Mouse (Mus musculus) hindbrain, embryonic 16.5 days (tissue): Measurements from ENCODE around the gene Dab2ip. TPM values are rescaled to one million over a fixed set of nuclear protein-coding genes. Genes with fewer than 3 reads are reported as not detected.

Experiments
- ATAC-seq: fragments of 200-750 bp; cut with Nextera tagmentation; 2 replicates; pipeline ENCODE4 v1.8.0; 2017; ENCODE audit warnings: moderate TSS enrichment, moderate library complexity
- H3K27ac ChIP-seq: fragments of 300-500 bp; sonication (generic); 2 replicates; pipeline ENCODE4 v1.5.1; 2014; ENCODE audit warnings: low read depth, mild to moderate bottlenecking, control low read depth, low read length, moderate library complexity
- H3K27me3 ChIP-seq: fragments of 300-500 bp; sonication (generic); replicated peaks from 2 replicates; pipeline ENCODE4 v1.6.1; 2014; ENCODE audit warnings: low read length; ENCODE audit not compliant: control insufficient read depth, insufficient read depth
- H3K36me3 ChIP-seq: fragments of 300-500 bp; sonication (generic); 2 replicates; pipeline ENCODE4 v1.6.1; 2014; ENCODE audit warnings: mild to moderate bottlenecking, low read length, moderate library complexity, mixed read lengths; ENCODE audit not compliant: control insufficient read depth, insufficient read depth
- H3K4me1 ChIP-seq: fragments of 300-500 bp; sonication (generic); 2 replicates; pipeline ENCODE4 v1.6.1; 2014; ENCODE audit warnings: low read depth, low read length; ENCODE audit not compliant: control insufficient read depth, insufficient read depth
- H3K4me2 ChIP-seq: fragments of 300-500 bp; sonication (generic); 2 replicates; pipeline ENCODE4 v1.6.1; 2014; ENCODE audit warnings: mild to moderate bottlenecking, low read length, control low read depth, moderate library complexity
- H3K4me3 ChIP-seq: fragments of 300-500 bp; sonication (generic); 2 replicates; pipeline ENCODE4 v1.5.1; 2014; ENCODE audit warnings: mild to moderate bottlenecking, low read length, control low read depth, moderate library complexity
- H3K9ac ChIP-seq: fragments of 300-500 bp; sonication (generic); 2 replicates; pipeline ENCODE4 v1.6.1; 2014; ENCODE audit warnings: low read depth, mild to moderate bottlenecking, control low read depth, low read length, moderate library complexity
- H3K9me3 ChIP-seq: fragments of 300-500 bp; sonication (generic); 2 replicates; pipeline ENCODE4 v1.6.1; 2014; ENCODE audit warnings: mild to moderate bottlenecking, low read length, moderate library complexity; ENCODE audit not compliant: control insufficient read depth
- WGBS: fragments of 180-500 bp; shearing (Covaris S2); extraction: QIAGEN DNeasy Blood & Tissue Kit; methylation state at CpG from one replicate; pipeline ENCODE4 v1.1.7; 2014; 5-methylcytosine and 5-hydroxymethylcytosine counted together
- polyA plus RNA-seq: library from polyadenylated mRNA; unstranded; fragments of >200 nt; fragmentation: Nextera tagmentation; extraction: Ambion mirVana; gene quantifications from 2 replicates; pipeline ENCODE4 v1.2.1, GENCODE M21; 2015

The Dab2ip gene
- polyA plus RNA-seq: 27.6 and 33.9 TPM in 2 replicates

DNA sequence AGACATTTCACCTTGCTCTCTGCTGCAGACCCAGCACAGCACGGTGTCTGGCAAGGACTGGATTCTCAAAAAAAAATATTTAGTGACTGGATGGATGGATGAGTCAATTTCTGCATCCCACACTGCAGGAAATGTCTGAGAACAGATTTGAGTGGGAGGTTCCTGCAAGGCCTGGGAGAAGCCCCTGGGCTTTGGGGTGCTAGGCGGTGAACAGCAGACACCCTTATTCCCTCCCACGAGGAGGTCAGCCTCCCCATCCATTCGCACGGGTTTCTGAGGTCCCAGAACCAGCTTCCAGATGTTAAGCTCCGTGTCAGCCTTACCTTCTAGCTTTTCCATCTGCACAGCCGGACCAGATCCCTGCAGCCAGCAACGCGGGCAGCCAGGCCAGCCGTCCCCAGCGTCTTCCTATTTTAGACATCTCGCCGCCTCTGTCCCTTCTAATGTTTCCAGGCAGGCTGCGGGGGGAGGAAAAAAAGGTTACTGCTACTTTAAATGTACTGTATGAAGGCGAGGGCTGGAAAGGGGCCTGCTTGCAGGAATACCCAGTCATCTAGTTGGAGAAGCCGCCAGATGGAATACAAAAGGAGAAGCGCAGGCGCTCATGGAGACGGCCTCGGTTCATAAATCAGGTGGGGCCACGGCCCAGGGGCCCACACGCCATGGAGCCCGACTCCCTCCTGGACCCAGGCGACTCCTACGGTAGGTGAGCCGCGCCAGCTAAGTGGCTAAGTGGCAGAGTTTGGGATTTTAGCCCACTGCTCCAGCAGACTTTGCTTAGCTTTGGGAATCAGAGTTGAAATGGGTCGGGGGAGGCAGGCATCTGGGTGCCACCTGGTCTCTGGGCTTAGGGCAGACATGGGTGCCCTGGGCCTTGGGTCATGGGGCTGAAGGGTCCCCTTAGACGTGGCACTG is at the start of gene Dab2ip:
Gene Dab2ip, plus strand, starts transcription at position 356 of the 915 bp plus-strand sequence.
- peak within 1 kb of the TSS; percentile 28; the same call in 1 of the 2 replicates for H3K9ac ChIP-seq
- no peaks in the 10 kb centered on the region for H3K36me3 ChIP-seq
- H3K4me2 ChIP-seq: peak within 1 kb of the TSS; percentile 32
- H3K27ac ChIP-seq: peak within 1 kb of the TSS; percentile 50; the same call in 1 of the 2 replicates
- WGBS: 41% methylated on average over 29 of the region's 29 CpGs
- peak; percentile 20; the same call in 1 of the 2 replicates for ATAC-seq
- no peaks in the 10 kb centered on the region for H3K9me3 ChIP-seq
- H3K27me3 ChIP-seq: 0 out of 2 replicates have a peak, but pooled peaks cover 2% of the 10 kb centered on the region
- peaks cover 20% of the 10 kb centered on the region for H3K4me1 ChIP-seq
- H3K4me3 ChIP-seq: no peak within 1 kb of the TSS

DNA sequence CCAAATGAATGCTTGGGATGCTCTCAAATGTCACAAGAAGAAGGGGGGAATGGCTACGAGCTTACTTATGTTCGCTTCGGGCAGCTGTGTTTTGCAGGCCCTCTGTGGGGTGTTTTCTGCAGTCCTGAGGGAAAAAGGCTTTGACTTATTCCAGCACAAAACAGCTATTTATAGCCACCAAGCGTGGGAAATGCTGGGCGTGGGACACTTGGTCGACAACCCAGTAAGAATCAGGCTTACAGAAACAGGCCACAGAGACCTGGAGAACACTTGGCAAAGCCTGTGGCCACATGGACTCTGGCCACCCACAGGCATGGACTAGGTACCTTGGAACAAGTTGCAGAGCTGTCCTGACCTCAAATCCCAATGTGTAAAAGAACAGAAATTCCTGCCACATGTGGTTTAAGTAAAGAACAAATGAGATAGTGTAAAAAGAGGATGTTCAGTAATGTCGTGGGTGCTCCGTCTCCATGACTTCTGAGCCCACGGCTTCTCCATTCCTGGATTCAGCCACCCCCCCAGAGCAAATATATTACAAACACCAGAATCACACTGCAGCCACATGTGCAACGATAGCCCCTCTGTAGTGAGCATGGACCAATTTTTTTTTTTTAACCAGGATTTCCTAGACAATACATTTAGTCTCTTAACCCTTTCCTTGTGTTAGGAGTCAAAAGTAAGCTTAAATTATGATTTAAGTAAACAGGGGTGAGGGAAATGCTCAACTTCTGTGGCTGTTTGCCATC is 49.3 kb upstream of the Dab2ip start:
- 38% methylated on average over 10 of the region's 10 CpGs for WGBS
- peaks cover 9% of the 10 kb centered on the region for H3K4me1 ChIP-seq
- H3K27me3 ChIP-seq: no peaks in the 10 kb centered on the region
- H3K9me3 ChIP-seq: no peaks in the 10 kb centered on the region
- H3K4me3 ChIP-seq: no peak overlapping the region
- peak overlapping the region; percentile 46 for H3K27ac ChIP-seq
- H3K36me3 ChIP-seq: no peaks in the 10 kb centered on the region
- H3K4me2 ChIP-seq: no peak overlapping the region
- peak; percentile 57 for ATAC-seq
- H3K9ac ChIP-seq: no peak overlapping the region

DNA sequence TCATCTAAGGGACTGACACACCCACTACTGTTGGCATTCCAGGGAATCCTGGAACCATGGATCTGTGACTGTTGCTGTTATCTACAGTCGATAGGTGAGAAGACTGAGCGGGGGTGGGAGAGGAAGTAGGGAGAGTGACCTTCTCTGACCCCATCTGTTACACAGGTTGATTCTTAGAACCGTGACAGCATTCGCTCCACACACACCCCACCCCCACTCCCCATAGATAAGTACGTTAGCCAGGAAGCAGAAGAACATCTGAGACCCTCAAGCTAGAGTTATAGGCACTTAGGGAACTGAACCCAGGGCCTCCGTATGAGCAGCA is 48.8 kb upstream of the Dab2ip start:
- Histone ChIP-seq H3K9me3 (no peaks in the 10 kb centered on the region), H3K4me3 (no peak overlapping the region), H3K4me1 (peaks cover 10% of the 10 kb centered on the region), H3K27ac (peak overlapping the region; percentile 21; the same call in 1 of the 2 replicates), H3K9ac (no peak overlapping the region), H3K27me3 (no peaks in the 10 kb centered on the region), H3K36me3 (no peaks in the 10 kb centered on the region), H3K4me2 (no peak overlapping the region)
- WGBS: 61% methylated on average over 6 of the region's 6 CpGs
- ATAC-seq: no peak

DNA sequence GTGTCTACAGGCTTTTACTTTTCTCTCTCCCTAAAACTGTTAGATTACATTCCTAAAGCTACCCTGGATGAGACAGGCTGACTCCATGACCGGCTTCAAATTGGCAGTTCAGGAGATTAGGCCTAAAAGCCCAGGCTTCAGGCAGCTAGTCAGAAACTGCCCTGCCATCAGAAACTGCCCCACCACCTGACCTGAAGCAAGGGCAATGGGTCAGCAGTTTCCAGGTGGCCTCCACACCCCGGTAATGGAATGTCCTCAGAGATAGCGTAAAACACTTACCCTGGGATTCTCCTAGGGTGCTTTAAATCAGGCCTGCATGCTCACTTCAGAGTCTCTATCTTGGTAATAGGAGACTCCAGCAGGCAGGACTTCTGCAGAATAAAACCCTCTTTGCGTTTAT is 48.2 kb upstream of the Dab2ip start:
- no peak for ATAC-seq
- WGBS: 72% methylated on average over 4 of the region's 4 CpGs
- Histone ChIP-seq H3K9me3 (no peaks in the 10 kb centered on the region), H3K27me3 (no peaks in the 10 kb centered on the region), H3K36me3 (no peaks in the 10 kb centered on the region), H3K4me2 (no peak overlapping the region), H3K9ac (no peak overlapping the region), H3K27ac (no peak overlapping the region), H3K4me3 (no peak overlapping the region), H3K4me1 (peaks cover 10% of the 10 kb centered on the region)

DNA sequence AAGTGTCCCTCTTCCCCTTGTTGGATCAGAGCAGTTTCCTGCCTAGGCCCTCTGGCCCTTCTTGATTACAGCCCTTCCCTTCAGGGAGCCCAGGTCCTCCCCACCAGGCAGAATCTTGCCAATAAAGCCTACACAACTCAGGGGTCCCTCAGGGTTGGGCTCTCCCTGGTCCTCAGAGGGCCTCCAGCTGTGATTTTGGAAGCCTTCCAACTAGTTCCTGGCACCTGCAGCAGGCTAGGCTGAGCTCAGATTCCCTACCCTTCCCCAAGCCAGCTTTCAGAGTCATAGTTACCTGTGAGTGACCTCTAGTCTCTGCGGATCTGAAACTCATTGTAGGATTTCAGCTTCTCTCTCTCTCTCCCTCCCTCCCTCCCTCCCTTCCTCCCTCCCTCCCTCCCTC is 47.1 kb upstream of the Dab2ip start:
- ATAC-seq: no peak
- no peaks in the 10 kb centered on the region for H3K27me3 ChIP-seq
- H3K36me3 ChIP-seq: no peaks in the 10 kb centered on the region
- no peak overlapping the region for H3K4me3 ChIP-seq
- H3K4me2 ChIP-seq: no peak overlapping the region
- H3K27ac ChIP-seq: no peak overlapping the region
- H3K9ac ChIP-seq: no peak overlapping the region
- no peaks in the 10 kb centered on the region for H3K9me3 ChIP-seq
- H3K4me1 ChIP-seq: peaks cover 10% of the 10 kb centered on the region
- 56% methylated on average over 1 of the region's 1 CpGs for WGBS

DNA sequence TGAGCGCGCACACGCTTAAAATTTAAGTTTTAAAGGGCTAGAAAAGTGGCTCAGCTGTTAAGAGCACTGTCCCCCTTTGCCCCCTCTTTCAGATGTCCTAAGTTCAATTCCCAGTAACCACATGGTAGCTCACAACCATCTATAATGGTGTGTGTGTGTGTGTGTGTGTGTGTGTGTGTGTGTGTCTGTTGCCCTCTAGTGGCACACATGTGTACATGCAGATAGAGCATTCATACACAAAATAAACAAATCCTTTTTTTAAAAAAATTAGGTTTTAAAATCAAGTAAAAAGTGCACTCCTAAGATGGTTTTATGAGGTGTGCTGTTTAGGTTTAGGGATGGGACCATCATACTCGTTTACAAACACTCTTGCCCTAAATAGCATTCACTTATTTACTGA is 45.8 kb upstream of the Dab2ip start:
- peaks cover 5% of the 10 kb centered on the region for H3K4me1 ChIP-seq
- H3K9ac ChIP-seq: no peak overlapping the region
- no peak overlapping the region for H3K27ac ChIP-seq
- no peaks in the 10 kb centered on the region for H3K9me3 ChIP-seq
- H3K4me2 ChIP-seq: no peak overlapping the region
- H3K36me3 ChIP-seq: no peaks in the 10 kb centered on the region
- no peak for ATAC-seq
- no peak overlapping the region for H3K4me3 ChIP-seq
- H3K27me3 ChIP-seq: no peaks in the 10 kb centered on the region
- WGBS: 97% methylated on average over 4 of the region's 4 CpGs

DNA sequence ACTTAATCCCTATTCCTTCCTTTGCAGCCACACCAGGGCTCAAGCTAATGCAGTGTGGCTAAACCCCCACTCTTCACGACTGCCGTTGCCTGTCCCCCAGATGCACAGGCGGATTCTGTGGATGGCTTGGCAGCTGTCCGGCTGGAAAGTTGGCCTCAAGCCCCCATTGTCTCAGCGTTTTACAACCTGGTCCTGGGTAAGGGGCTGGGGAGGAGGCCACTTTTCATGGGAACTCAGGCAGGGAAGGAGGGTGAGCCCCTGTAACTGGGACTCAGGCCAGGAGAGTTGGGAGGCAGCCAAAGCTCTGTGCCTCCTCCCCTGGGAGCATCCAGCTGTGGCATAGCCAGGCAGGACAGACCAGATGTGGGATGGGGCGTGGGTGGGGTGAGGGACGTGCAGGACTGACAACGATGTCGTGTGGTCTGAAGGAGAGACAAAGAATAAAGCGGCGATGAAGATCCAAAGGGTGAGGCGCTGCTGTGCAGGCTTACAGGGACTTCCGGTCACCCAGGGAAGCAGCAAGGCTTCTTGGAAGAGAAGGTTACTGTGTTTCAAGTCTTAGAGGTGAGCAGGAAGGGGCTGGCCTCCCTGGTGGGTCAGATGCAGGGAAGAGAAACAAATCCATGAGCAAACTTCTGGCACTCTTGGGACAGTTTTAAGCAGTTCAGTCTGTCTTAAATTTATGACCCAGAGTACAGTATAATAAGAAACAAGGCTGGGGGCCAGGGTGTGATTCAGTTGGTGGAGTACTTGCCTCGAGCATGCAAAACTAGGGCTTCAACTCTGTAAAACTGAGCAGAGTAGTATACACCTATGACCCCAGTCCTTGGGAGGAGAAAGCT is 43.8 kb upstream of the Dab2ip start:
- ATAC-seq: peak; percentile 88
- WGBS: 34% methylated on average over 14 of the region's 14 CpGs
- Histone ChIP-seq H3K27ac (peak overlapping the region; percentile 45), H3K4me3 (no peak overlapping the region), H3K36me3 (no peaks in the 10 kb centered on the region), H3K27me3 (no peaks in the 10 kb centered on the region), H3K4me2 (no peak overlapping the region), H3K4me1 (peaks cover 5% of the 10 kb centered on the region), H3K9me3 (no peaks in the 10 kb centered on the region), H3K9ac (no peak overlapping the region)

DNA sequence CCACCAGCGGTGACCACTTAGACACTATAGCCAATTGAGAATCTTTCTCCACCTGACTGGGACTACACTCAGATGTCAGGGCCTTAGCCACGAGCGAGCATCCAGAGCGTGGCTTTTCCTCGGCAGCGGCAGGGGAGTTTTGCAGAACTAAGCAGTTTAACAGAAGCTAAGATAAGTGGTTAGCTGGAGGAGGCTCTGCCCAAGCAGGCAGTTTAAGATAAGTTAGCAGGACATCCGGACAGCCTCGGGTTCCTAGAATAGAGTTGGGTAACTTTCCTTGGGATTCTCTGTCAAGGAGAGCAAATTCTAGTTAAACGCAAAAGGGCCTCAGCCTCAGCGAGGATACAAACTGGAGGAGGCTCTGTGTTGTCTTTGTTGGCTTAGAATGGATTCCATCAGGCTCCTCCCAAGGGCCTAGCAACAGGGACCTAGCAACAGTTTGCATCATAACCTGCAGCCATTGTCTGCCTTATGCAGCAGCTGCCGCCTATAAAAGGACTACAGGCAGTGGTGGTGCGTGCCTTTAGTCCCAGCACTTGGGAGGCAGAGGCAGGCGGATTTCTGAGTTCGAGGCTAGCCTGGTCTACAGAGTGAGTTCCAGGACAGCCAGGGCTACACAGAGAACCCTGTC is 31.3 kb upstream of the Dab2ip start:
- WGBS: 83% methylated on average over 14 of the region's 14 CpGs
- Histone ChIP-seq H3K9me3 (no peaks in the 10 kb centered on the region), H3K27ac (no peak overlapping the region), H3K4me1 (no peaks in the 10 kb centered on the region), H3K36me3 (no peaks in the 10 kb centered on the region), H3K27me3 (no peaks in the 10 kb centered on the region), H3K4me3 (no peak overlapping the region), H3K4me2 (no peak overlapping the region), H3K9ac (no peak overlapping the region)
- ATAC-seq: no peak
